Mouse (Mus musculus) spleen, adult 2 months (tissue): ENCODE measurements around the gene Ptpro. TPM values are rescaled to one million over a fixed set of nuclear protein-coding genes. Genes with fewer than 3 reads are reported as not detected.

ENCODE experiments used
- DNase-seq, 2 experiments: peaks; one replicate each; pipeline versions ENCODE4 v3.0.0 to v3.0.0-alpha.2; 2012 to 2021; ENCODE audit warnings: low spot score in 2 of 2, low read depth in 1 of 2
- H3K27ac ChIP-seq: fragments of 200-500 bp; 2 replicates; pipeline ENCODE4 v1.5.1; 2012; ENCODE audit warnings: low read length, inconsistent platforms; ENCODE audit not compliant: insufficient read depth
- H3K27me3 ChIP-seq: fragments of 200-500 bp; 2 replicates; pipeline ENCODE4 v1.6.1; 2012; ENCODE audit warnings: mild to moderate bottlenecking, moderate library complexity, low read length, inconsistent platforms; ENCODE audit not compliant: control insufficient read depth, insufficient read depth
- H3K36me3 ChIP-seq: fragments of 200-500 bp; 2 replicates; pipeline ENCODE4 v1.6.1; 2012; ENCODE audit warnings: mild to moderate bottlenecking, low read length, inconsistent platforms; ENCODE audit not compliant: control insufficient read depth, insufficient read depth
- H3K4me1 ChIP-seq: fragments of 200-500 bp; 2 replicates; pipeline ENCODE4 v1.6.1; 2011; ENCODE audit warnings: inconsistent platforms; ENCODE audit not compliant: control insufficient read depth, insufficient read depth, insufficient read length
- H3K4me3 ChIP-seq: fragments of 200-500 bp; 2 replicates; pipeline ENCODE4 v1.5.1; 2011; ENCODE audit warnings: mild to moderate bottlenecking, inconsistent platforms; ENCODE audit not compliant: insufficient read depth, insufficient read length; ENCODE audit errors: extremely low read depth
- CTCF ChIP-seq: fragments of 200-500 bp; IDR thresholded peaks from 2 replicates; pipeline ENCODE4 v1.5.1; 2011; ENCODE audit warnings: mild to moderate bottlenecking, inconsistent platforms; ENCODE audit not compliant: insufficient read depth, insufficient read length, insufficient replicate concordance; ENCODE audit errors: extremely low read depth
- POLR2A ChIP-seq: fragments of 200-500 bp; IDR thresholded peaks from 2 replicates; pipeline ENCODE4 v1.6.1; 2011; ENCODE audit warnings: low read depth, low read length, inconsistent platforms
- WGBS: fragments of 180-500 bp; shearing (Covaris S2); methylation state at CpG from one replicate; pipeline ENCODE4 v1.1.7; 2018; 5-methylcytosine and 5-hydroxymethylcytosine counted together
- polyA plus RNA-seq: library from polyadenylated mRNA; depleted of rRNA; stranded (reverse); fragments of >200 nt; gene quantifications from 2 replicates; pipeline ENCODE4 v1.2.3, GENCODE M21; 2012; rRNA removed

The Ptpro gene
- 3.1 and 6.5 TPM in 2 replicates for polyA plus RNA-seq

DNA sequence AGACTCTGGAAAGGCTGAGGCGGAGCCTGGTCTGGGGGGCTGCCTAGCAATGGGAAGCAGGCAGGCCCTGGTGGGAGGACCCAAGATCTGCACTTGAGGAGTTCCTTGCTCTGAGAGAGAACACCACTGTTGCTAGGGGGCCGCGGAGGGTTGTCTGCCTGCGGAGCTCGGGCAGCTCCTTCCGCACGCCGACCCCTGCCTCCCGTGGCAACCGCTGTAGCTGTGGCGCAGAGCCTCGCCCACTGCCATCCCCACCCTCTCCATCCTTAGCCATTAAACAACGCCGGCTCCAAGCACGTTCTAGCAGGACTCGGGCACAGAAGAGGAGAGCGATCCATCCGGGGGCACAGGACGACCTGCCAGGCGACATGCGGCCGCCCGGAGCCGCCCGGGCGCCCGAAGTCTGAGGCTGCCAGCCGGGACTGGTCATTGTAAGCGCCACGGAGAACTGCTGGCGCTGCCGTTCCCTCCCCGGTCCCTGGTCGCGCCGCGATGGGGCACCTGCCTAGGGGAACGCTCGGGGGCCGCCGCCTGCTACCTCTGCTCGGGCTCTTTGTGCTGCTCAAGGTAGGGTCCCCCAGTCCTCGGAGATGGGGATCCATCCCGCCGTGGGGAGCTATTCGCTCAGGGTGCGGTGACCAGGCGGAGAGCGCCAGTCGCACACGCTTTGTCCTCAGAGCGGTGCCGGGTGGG, at the start of gene Ptpro:
Gene Ptpro, plus strand, starts transcription at position 126 of the 693 bp plus-strand sequence.
- Histone ChIP-seq H3K4me1 (no peaks in the 10 kb centered on the region), H3K4me3 (no peak within 1 kb of the TSS), H3K27me3 (peaks cover 9% of the 10 kb centered on the region), H3K36me3 (no peaks in the 10 kb centered on the region), H3K27ac (no peak within 1 kb of the TSS)
- WGBS, result 6% methylated on average over 52 of the region's 53 CpGs
- no peak for DNase-seq
- TF ChIP-seq CTCF (no peak), POLR2A (no peak)

DNA sequence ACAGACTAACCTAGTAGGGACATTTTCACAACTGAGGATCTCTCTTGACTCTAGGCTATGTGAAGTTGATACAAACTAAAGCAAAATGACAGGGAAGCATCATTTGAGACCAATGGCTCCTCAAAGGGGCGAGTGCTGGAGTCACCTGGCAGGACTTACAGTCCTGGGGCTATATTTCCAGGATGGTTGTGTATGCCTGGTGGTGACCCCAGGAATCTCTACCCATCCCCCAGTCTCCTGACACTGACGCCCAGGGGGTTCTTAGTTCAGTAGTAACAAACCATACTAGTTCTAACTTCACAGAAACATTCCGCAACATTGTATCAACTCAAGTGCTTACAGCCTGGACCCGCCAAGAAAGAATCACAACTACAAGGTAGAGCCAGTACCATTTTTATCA, 49.5 kb upstream of the Ptpro start:
- DNase-seq, result no peak
- H3K4me3 ChIP-seq, result no peak overlapping the region
- no peak overlapping the region for H3K27ac ChIP-seq
- TF ChIP-seq CTCF (no peak), POLR2A (no peak)
- no peaks in the 10 kb centered on the region for H3K27me3 ChIP-seq
- H3K4me1 ChIP-seq, result no peaks in the 10 kb centered on the region
- no peaks in the 10 kb centered on the region for H3K36me3 ChIP-seq
- WGBS, result 90% methylated on average over 4 of the region's 4 CpGs

DNA sequence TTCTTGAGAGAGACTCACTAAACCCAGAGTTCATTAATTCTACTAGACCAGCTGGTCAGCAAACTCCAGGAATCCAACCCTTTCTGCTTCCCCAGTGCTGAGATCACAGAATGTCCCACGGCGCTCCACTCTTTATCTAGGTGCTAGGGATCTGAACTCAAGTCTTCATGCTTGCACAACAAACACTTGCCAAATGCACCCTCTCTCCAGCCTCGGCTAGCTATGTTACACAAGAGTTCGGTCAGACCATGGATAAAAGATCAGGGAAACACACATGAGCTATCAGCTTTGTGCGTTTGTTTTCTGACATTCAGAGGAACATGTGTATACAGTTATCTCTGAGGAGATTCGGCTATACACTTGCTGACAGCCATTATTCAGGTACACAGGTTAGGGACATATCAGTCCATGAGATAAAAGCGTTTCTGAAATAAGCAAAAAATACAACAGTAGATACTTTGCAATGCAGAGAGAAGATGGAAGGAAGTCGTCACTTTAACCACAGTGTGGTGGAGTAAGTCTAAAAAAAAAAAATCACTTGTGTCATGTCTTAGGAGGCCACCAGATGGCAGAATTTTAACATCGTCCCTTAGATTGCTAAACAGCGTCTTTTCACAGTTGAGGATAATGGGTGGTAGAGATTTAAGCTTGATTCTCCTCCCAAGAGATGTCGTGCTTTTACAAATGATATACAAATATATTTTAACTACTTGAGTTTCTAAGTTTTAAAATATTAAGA, 46.3 kb upstream of the Ptpro start:
- TF ChIP-seq POLR2A (no peak), CTCF (no peak)
- H3K27ac ChIP-seq, result no peak overlapping the region
- no peaks in the 10 kb centered on the region for H3K36me3 ChIP-seq
- H3K4me3 ChIP-seq, result no peak overlapping the region
- WGBS, result 49% methylated on average over 11 of the region's 11 CpGs
- DNase-seq, result no peak
- H3K27me3 ChIP-seq, result no peaks in the 10 kb centered on the region
- H3K4me1 ChIP-seq, result no peaks in the 10 kb centered on the region

DNA sequence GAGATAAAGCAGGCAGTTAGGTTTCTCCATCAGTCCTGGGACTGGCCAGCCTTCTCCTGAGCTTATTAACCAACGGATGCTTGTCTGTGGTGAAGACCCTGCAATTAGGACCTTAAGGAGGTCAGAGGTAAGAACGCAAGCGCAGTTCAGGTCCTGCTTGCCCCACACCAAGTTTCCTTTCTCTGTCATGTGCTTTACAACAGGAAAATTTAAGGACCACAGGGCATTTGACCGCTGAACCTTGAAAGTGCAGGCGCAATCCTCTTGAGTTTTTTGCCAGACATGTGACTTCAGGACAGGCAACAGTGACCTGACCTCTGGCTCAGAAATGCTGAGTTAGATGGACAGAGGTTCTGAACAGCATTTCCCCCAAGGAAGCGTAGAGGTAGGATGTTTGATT, 45.0 kb upstream of the Ptpro start:
- no peaks in the 10 kb centered on the region for H3K4me1 ChIP-seq
- H3K4me3 ChIP-seq, result no peak overlapping the region
- no peaks in the 10 kb centered on the region for H3K36me3 ChIP-seq
- TF ChIP-seq CTCF, result no peak
- TF ChIP-seq POLR2A, result no peak
- DNase-seq, result no peak
- H3K27ac ChIP-seq, result no peak overlapping the region
- WGBS, result 93% methylated on average over 6 of the region's 6 CpGs
- H3K27me3 ChIP-seq, result no peaks in the 10 kb centered on the region

DNA sequence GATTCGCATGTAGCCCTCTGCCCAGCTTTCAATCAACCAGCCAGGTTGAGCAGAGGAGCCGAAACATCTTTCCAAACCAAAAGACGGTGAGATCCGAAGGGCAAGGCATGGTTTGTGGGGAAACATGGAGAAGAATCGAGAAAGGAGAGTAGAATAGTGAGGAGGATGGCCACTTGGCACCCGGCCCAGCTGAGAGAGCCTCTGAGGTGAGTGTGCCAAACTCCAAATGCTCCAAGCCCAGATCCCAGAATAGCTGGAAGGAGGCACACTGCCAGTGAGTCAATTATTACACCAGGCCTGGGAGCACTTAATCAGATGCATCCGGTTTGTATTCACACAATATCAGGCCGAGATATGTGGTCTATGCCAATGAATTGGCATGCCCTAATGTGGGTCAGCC, 42.1 kb upstream of the Ptpro start:
- DNase-seq, result no peak
- no peak overlapping the region for H3K4me3 ChIP-seq
- no peak for TF ChIP-seq POLR2A
- no peak for TF ChIP-seq CTCF
- 84% methylated on average over 8 of the region's 8 CpGs for WGBS
- H3K36me3 ChIP-seq, result no peaks in the 10 kb centered on the region
- H3K27ac ChIP-seq, result no peak overlapping the region
- H3K4me1 ChIP-seq, result no peaks in the 10 kb centered on the region
- no peaks in the 10 kb centered on the region for H3K27me3 ChIP-seq

DNA sequence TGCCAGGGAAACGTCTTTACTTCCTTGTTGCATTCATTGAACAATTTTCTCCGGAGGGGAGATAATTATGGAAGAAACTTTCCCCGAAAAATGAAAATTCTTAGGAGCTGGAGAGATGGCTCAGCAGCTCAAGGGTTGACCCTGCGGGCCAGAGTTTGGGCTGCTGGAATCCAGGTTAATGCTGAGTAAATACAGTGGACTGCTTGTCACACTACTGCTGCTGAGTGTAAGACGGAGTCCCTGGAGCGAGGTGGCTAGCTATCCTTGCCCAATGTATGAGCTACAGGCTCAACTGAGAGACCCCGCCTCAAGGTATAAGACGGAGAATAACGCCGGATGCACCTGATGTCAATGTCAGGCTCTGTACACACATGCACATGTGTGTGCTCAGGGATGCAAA, 41.1 kb upstream of the Ptpro start:
- no peak for DNase-seq
- WGBS, result 91% methylated on average over 10 of the region's 10 CpGs
- Histone ChIP-seq H3K36me3 (no peaks in the 10 kb centered on the region), H3K27ac (no peak overlapping the region), H3K4me3 (no peak overlapping the region), H3K4me1 (no peaks in the 10 kb centered on the region), H3K27me3 (no peaks in the 10 kb centered on the region)
- TF ChIP-seq CTCF, result no peak
- no peak for TF ChIP-seq POLR2A

DNA sequence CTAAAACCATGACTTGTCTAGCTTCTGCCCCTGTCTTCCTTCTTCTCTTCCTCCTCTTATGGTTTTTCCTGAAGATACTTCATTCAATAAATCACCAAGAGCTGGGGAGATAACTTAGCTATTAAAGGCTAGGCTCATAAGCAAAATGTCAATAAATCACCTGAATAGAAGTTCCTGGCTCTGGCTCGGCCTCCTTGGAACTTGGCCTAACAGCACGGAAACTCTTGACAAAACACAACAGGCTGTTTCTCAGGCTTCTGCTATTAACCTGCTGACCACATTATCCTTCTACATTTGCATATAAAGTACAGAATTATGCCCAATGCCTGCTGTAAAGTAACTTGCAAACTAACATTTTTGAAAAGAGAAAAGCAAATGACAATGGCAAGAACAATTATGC, 40.7 kb upstream of the Ptpro start:
- H3K36me3 ChIP-seq, result no peaks in the 10 kb centered on the region
- no peak for DNase-seq
- H3K4me3 ChIP-seq, result no peak overlapping the region
- H3K4me1 ChIP-seq, result no peaks in the 10 kb centered on the region
- H3K27ac ChIP-seq, result no peak overlapping the region
- no peak for TF ChIP-seq CTCF
- TF ChIP-seq POLR2A, result no peak
- no peaks in the 10 kb centered on the region for H3K27me3 ChIP-seq
- WGBS, result 85% methylated on average over 2 of the region's 2 CpGs
